Mouse (Mus musculus) kidney, adult 2 months (tissue): ENCODE data around the gene Fgf11.

Experiments used
- CTCF ChIP-seq: fragments of 200-500 bp; conservative IDR thresholded peaks from 2 replicates; pipeline ENCODE4 v1.5.1; 2011; ENCODE audit warnings: low read depth, mild to moderate bottlenecking, control low read depth, low read length, moderate library complexity, mixed read lengths; ENCODE audit not compliant: insufficient read depth, insufficient read length
- POLR2A ChIP-seq: fragments of 200-500 bp; IDR thresholded peaks from one replicate; pipeline ENCODE4 v1.6.1; 2011; ENCODE audit warnings: low read depth, low read length, control low read depth

- TF ChIP-seq POLR2A (no peak), CTCF (no peak)
These were observed 5.6 kb downstream of the Fgf11 start for GRCm38 (mm10) chr11:69795983-69796435.
